Mouse (Mus musculus): ENCODE results near the gene Snrnp35. TPM values are rescaled to one million over a fixed set of nuclear protein-coding genes. Genes with fewer than 3 reads are reported as not detected.

Snrnp35 gene
- polyA plus RNA-seq, 1 experiment = 3.2 TPM

DNA sequence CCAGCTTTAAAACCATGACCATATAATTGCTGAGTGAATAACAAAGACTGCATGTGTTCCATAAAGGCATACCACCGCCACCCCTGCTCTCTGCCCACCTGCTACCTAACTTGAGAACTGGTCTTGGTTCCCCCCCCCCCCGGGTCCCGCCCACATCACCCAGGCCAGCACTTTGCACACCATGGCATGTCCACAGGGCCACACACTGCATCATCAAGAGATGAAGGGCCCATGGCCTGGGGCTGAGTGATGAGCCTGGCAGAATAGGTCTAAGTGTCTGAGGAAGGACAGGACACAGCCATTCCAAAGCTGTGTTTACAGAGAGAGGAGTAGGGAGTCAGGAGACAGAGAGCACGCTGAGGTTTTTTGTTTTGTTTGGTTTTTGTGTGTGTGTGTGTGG is 45.4 kb downstream of the Snrnp35 start:
- peaks cover 4% of the 10 kb centered on the region; the same call in 1 of the 2 replicates for H3K9me3 ChIP-seq (ENCODE audit: control insufficient read depth, low read length)
- H3K27me3 ChIP-seq (ENCODE audit: control insufficient read depth) = peaks cover 52% of the 10 kb centered on the region
- peaks cover 16% of the 10 kb centered on the region for H3K4me1 ChIP-seq (ENCODE audit: control insufficient read depth)
- TF ChIP-seq GATA1 (IDR thresholded peaks at IDR 0.05; ENCODE audit: low read length) (no peak), TAL1 (IDR thresholded peaks at IDR 0.05; ENCODE audit: low read length) (no peak)
- H3K36me3 ChIP-seq (ENCODE audit: control insufficient read depth) = no peaks in the 10 kb centered on the region
- no peak overlapping the region for H3K4me3 ChIP-seq (replicated peaks)

DNA sequence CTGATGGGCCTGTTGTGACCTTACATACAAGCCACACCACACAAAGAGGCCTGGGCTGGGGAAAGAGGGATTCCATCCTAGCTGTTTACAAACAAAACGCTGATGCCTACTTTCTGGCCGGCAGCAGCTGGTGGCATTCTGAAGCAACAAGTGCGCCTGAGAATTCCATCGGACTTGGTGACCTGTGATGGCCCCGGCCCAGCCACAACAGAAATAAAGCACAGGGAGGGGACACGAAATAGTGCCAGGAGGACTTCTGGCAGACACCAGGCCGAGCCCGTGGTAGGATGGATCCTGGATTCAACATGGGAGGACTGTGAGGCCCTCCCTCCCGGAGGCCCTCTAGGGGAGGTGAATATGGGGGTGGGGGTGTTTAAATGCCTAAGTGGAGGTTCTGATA is 45.9 kb downstream of the Snrnp35 start:
- Histone ChIP-seq H3K9me3 (ENCODE audit: control insufficient read depth, low read length) (peaks cover 4% of the 10 kb centered on the region; the same call in 1 of the 2 replicates), H3K4me3 (replicated peaks) (no peak overlapping the region), H3K4me1 (ENCODE audit: control insufficient read depth) (peaks cover 16% of the 10 kb centered on the region), H3K36me3 (ENCODE audit: control insufficient read depth) (no peaks in the 10 kb centered on the region), H3K27me3 (ENCODE audit: control insufficient read depth) (peaks cover 55% of the 10 kb centered on the region)
- TF ChIP-seq TAL1 (IDR thresholded peaks at IDR 0.05; ENCODE audit: low read length) (no peak), GATA1 (IDR thresholded peaks at IDR 0.05; ENCODE audit: low read length) (no peak)

GRCm38 (mm10) chr5:124529191-124529651 is 46.3 kb downstream of the Snrnp35 start:
- H3K4me3 ChIP-seq (replicated peaks) = no peak overlapping the region
- H3K27me3 ChIP-seq (ENCODE audit: control insufficient read depth) = peaks cover 55% of the 10 kb centered on the region
- no peaks in the 10 kb centered on the region for H3K36me3 ChIP-seq (ENCODE audit: control insufficient read depth)
- TF ChIP-seq TAL1 (IDR thresholded peaks at IDR 0.05; ENCODE audit: low read length) (no peak), GATA1 (IDR thresholded peaks at IDR 0.05; ENCODE audit: low read length) (no peak)
- H3K4me1 ChIP-seq (ENCODE audit: control insufficient read depth) = peaks cover 16% of the 10 kb centered on the region
- H3K9me3 ChIP-seq (ENCODE audit: control insufficient read depth, low read length) = peaks cover 4% of the 10 kb centered on the region; the same call in 1 of the 2 replicates

DNA sequence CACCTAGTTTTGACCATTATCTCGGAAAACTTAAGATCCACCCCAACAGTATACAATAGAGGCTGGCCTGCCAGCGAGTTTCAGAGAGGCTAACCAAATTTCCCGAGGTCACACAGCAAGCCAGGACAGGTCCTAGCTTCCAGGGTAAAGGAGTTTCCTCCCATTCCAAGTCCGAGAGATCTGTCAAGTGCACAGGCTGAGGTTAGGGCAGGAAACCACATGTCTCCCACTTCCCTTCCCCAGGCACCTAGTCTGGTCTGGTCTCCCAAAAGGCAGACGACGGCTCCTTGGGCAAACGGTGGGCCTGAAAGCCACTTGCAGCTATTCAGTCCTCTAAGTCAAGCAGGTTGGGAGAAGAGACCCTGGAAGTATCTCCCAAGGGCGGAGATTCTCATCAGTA is 46.8 kb downstream of the Snrnp35 start:
- Histone ChIP-seq H3K9me3 (ENCODE audit: control insufficient read depth, low read length) (peaks cover 4% of the 10 kb centered on the region; the same call in 1 of the 2 replicates), H3K4me1 (ENCODE audit: control insufficient read depth) (peaks cover 19% of the 10 kb centered on the region), H3K27me3 (ENCODE audit: control insufficient read depth) (peaks cover 55% of the 10 kb centered on the region), H3K4me3 (replicated peaks) (no peak overlapping the region), H3K36me3 (ENCODE audit: control insufficient read depth) (no peaks in the 10 kb centered on the region)
- TF ChIP-seq TAL1 (IDR thresholded peaks at IDR 0.05; ENCODE audit: low read length) (no peak), GATA1 (IDR thresholded peaks at IDR 0.05; ENCODE audit: low read length) (no peak)

DNA sequence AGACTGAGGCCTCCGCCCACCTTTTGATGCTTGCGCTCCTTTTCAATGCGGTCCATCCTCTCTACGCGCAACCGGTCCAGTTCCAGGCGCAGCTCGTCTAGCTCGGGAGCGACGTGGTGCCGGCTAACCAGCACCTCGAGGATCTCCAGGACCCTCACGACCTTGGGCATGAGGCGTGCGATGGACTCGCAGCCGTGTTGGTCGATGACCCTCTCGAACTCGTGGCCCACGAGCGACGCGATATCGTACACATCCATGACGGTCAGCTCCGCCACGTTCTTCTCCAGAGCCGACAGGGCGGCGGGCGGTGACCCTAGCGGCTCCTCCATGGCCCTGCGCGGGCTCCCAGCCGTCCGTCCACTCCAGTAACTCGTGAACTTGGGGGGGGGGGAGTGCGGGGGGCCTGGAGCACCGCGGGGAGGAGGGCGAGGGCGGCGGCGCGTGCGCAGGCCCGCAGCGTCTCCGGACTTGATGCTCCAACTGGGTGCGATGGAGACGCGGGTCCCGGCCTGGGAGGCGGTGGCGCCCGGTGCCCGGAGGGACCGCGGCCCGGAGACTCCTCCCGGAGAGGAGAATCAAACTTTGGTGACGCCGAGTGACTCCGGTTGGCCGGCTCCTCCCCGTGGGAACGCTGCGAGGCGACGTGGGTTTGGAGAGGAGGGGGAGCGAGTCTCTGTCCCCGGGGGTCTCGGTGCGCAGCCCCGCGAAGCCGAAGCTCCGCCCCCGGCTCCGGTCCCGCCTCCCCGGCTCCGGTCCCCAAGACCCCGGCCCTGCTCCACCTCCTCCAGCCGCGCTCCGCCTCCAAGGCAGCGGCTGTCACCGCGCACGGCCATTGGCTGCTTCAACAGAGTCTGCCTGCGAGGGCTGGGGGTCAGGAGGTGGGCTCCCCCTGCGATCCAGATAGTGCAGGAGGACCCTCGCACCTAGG is 48.0 kb downstream of the Snrnp35 start, which contains the start of gene Rilpl1:
Rilpl1 (minus strand) TSS at position 737 of the 928 bp plus-strand sequence.
- peaks cover 27% of the 10 kb centered on the region for H3K4me1 ChIP-seq (ENCODE audit: control insufficient read depth)
- peak within 1 kb of the TSS; percentile 63 for H3K4me3 ChIP-seq (replicated peaks)
- H3K27me3 ChIP-seq (ENCODE audit: control insufficient read depth) = peaks cover 55% of the 10 kb centered on the region
- H3K36me3 ChIP-seq (ENCODE audit: control insufficient read depth) = no peaks in the 10 kb centered on the region
- peaks cover 4% of the 10 kb centered on the region; the same call in 1 of the 2 replicates for H3K9me3 ChIP-seq (ENCODE audit: control insufficient read depth, low read length)
- TF ChIP-seq TAL1 (IDR thresholded peaks at IDR 0.05; ENCODE audit: low read length) = no peak
- no peak for TF ChIP-seq GATA1 (IDR thresholded peaks at IDR 0.05; ENCODE audit: low read length)

GRCm38 (mm10) chr5:124531583-124531930 is 48.6 kb downstream of the Snrnp35 start:
- TF ChIP-seq TAL1 (IDR thresholded peaks at IDR 0.05; ENCODE audit: low read length) = no peak
- TF ChIP-seq GATA1 (IDR thresholded peaks at IDR 0.05; ENCODE audit: low read length) = no peak
- Histone ChIP-seq H3K36me3 (ENCODE audit: control insufficient read depth) (no peaks in the 10 kb centered on the region), H3K4me1 (ENCODE audit: control insufficient read depth) (peaks cover 27% of the 10 kb centered on the region), H3K4me3 (replicated peaks) (peak overlapping the region; percentile 63), H3K27me3 (ENCODE audit: control insufficient read depth) (peaks cover 55% of the 10 kb centered on the region), H3K9me3 (ENCODE audit: control insufficient read depth, low read length) (peaks cover 4% of the 10 kb centered on the region; the same call in 1 of the 2 replicates)

DNA sequence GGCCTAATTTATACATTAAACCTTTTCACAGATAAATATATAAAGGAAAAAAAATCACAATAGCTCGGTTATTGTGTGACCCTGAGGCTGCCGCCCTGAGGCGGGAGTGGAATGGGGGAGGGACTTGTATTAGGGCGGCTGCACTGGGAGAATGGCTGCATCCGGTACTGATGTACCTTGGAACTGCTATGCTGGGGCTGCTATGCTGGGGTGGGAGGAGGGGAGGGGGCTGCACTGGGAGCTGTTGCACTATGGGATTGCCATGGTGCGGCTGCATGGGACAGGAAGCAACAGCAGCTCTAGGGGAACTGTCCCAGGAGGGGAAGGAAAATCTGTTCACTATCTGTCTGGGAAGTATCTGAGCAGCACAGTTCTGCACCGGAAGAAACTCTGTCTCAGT is 49.5 kb downstream of the Snrnp35 start:
- H3K4me3 ChIP-seq (replicated peaks) = no peak overlapping the region
- TF ChIP-seq GATA1 (IDR thresholded peaks at IDR 0.05; ENCODE audit: low read length) = no peak
- TF ChIP-seq TAL1 (IDR thresholded peaks at IDR 0.05; ENCODE audit: low read length) = no peak
- H3K9me3 ChIP-seq (ENCODE audit: control insufficient read depth, low read length) = peaks cover 4% of the 10 kb centered on the region; the same call in 1 of the 2 replicates
- H3K4me1 ChIP-seq (ENCODE audit: control insufficient read depth) = peaks cover 32% of the 10 kb centered on the region
- peaks cover 61% of the 10 kb centered on the region for H3K27me3 ChIP-seq (ENCODE audit: control insufficient read depth)
- H3K36me3 ChIP-seq (ENCODE audit: control insufficient read depth) = no peaks in the 10 kb centered on the region

GRCm38 (mm10) chr5:124535016-124535415 is 52.1 kb downstream of the Snrnp35 start:
- Histone ChIP-seq H3K36me3 (ENCODE audit: control insufficient read depth) (no peaks in the 10 kb centered on the region), H3K9me3 (ENCODE audit: control insufficient read depth, low read length) (peaks cover 4% of the 10 kb centered on the region; the same call in 1 of the 2 replicates), H3K4me3 (replicated peaks) (no peak overlapping the region), H3K4me1 (ENCODE audit: control insufficient read depth) (peaks cover 36% of the 10 kb centered on the region), H3K27me3 (ENCODE audit: control insufficient read depth) (peaks cover 40% of the 10 kb centered on the region)
- no peak for TF ChIP-seq TAL1 (IDR thresholded peaks at IDR 0.05; ENCODE audit: low read length)
- no peak for TF ChIP-seq GATA1 (IDR thresholded peaks at IDR 0.05; ENCODE audit: low read length)

GRCm38 (mm10) chr5:124536776-124537175 is 53.8 kb downstream of the Snrnp35 start:
- H3K36me3 ChIP-seq (ENCODE audit: control insufficient read depth) = peaks cover under 1% of the 10 kb centered on the region; the same call in 1 of the 2 replicates
- H3K4me3 ChIP-seq (replicated peaks) = no peak overlapping the region
- peaks cover 23% of the 10 kb centered on the region for H3K27me3 ChIP-seq (ENCODE audit: control insufficient read depth)
- peaks cover 31% of the 10 kb centered on the region for H3K4me1 ChIP-seq (ENCODE audit: control insufficient read depth)
- no peaks in the 10 kb centered on the region for H3K9me3 ChIP-seq (ENCODE audit: control insufficient read depth, low read length)
- TF ChIP-seq GATA1 (IDR thresholded peaks at IDR 0.05; ENCODE audit: low read length) (no peak), TAL1 (IDR thresholded peaks at IDR 0.05; ENCODE audit: low read length) (no peak)

Data from erythroblast, embryonic 14.5 days (primary cell).